In the genomic region with DNA sequence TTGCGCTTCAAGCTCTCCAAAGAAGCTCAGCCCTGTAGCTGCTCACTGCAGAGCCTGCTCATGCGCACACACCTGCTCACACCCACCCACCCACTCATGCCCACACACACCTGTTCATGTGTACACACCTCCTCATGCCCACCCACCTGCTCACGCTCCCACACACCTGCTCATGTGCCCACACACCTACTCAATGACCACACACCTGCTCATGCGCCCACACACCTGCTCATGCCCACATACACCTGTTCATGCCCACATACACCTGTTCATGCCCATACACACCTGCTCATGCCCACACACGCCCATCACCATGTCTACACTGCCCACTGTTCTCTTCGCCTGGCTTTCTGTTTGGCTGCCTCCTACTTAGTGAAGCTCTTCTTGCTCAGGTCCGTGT, we compare ENCODE assay signal across 22 mouse cellular contexts.
"Had no signal": no experiment of that assay in that cellular context is flagged by ENCODE, and none has a peak within 500 bp of the region (broad histone marks: within the 10 kb centered on the region; RNA-seq: fewer than 3 reads in every experiment).

No protein-coding gene starts in this region.

- DNase-seq: gastrocnemius, postnatal 14 days; gastrocnemius, postnatal 36 days; heart, adult 18-20 months; heart, postnatal 10 days; kidney, adult 11 months; kidney, adult 2 months; kidney, adult 9 months; kidney, postnatal 14 days; kidney, postnatal 36 days; layer of hippocampus, adult 9-11 months; layer of hippocampus, postnatal 36 days; left cerebral cortex, postnatal 4 days had no signal

- H3K4me3 ChIP-seq: heart, embryonic 10.5 days; heart, embryonic 12.5 days; hindbrain, embryonic 13.5 days; hindbrain, embryonic 15.5 days; kidney, embryonic 15.5 days; limb, embryonic 13.5 days; limb, embryonic 15.5 days; liver, embryonic 12.5 days had no signal

- H3K27me3 ChIP-seq: heart, embryonic 12.5 days; hindbrain, embryonic 13.5 days; hindbrain, embryonic 15.5 days; kidney, embryonic 15.5 days; limb, embryonic 13.5 days; limb, embryonic 15.5 days; liver, embryonic 12.5 days had no signal

- H3K4me1 ChIP-seq: heart, embryonic 10.5 days; heart, embryonic 12.5 days; hindbrain, embryonic 13.5 days; hindbrain, embryonic 15.5 days; kidney, embryonic 15.5 days; limb, embryonic 13.5 days; limb, embryonic 15.5 days; liver, embryonic 12.5 days had no signal

- H3K9me3 ChIP-seq: heart, embryonic 10.5 days; hindbrain, embryonic 13.5 days; hindbrain, embryonic 15.5 days; kidney, embryonic 15.5 days; limb, embryonic 13.5 days; limb, embryonic 15.5 days had no signal

- H3K4me2 ChIP-seq: heart, embryonic 12.5 days; hindbrain, embryonic 13.5 days; hindbrain, embryonic 15.5 days; kidney, embryonic 15.5 days; limb, embryonic 13.5 days; limb, embryonic 15.5 days; liver, embryonic 12.5 days had no signal

- ATAC-seq: hindbrain, postnatal 0 days; intestine, embryonic 16.5 days; liver, embryonic 12.5 days had no signal

- H3K36me3 ChIP-seq: heart, embryonic 10.5 days; heart, embryonic 12.5 days; hindbrain, embryonic 13.5 days; hindbrain, embryonic 15.5 days; kidney, embryonic 15.5 days; limb, embryonic 13.5 days; limb, embryonic 15.5 days; liver, embryonic 12.5 days had no signal
